Mouse (Mus musculus): ENCODE data around the gene Cnp. TPM values are rescaled to one million over a fixed set of nuclear protein-coding genes. Genes with fewer than 3 reads are reported as not detected.

The Cnp gene
- polyA plus RNA-seq, 1 experiment from 2014 or later, result 23.7 TPM

DNA sequence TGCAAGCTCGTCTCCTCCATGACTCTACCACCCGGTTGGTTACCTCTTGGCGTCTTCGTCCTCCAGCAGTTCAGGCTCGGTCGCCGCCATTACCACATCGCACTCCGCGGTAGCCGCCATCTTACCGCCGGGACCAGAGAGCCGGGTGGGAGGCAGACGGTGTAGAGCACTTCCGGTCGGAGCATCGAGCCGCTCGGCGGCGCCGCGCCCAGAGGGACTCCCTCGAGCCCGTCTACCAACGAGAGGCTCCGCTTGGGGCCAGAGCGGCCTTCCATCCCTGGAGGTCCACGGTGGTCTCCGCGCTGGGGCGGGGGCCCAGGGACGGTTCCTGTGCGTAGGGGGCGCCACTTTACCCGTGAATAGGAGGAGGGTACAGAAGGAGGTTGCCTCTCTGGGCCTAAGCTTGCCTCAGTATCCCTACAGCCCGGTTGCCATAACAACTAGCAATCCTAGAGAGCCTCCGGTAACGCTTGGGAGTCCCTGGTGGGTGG, 44.8 kb downstream of the Cnp start:
- peak overlapping the region; percentile 77 for H3K4me3 ChIP-seq (replicated peaks; ENCODE audit: low read depth, low read length)
- no peaks in the 10 kb centered on the region for H3K27me3 ChIP-seq (ENCODE audit: insufficient read depth, low read length)
- H3K36me3 ChIP-seq (ENCODE audit: insufficient read depth, low read length), result 0 out of 2 replicates have a peak, but pooled peaks cover 4% of the 10 kb centered on the region
- H3K27ac ChIP-seq, result peak overlapping the region; percentile 93
- no peaks in the 10 kb centered on the region for H3K9me3 ChIP-seq (replicated peaks; ENCODE audit: low read length)
- H3K9ac ChIP-seq (ENCODE audit: low read depth, low read length), result peak overlapping the region; percentile 90
- peaks cover 9% of the 10 kb centered on the region; the same call in 1 of the 2 replicates for H3K4me1 ChIP-seq (replicated peaks; ENCODE audit: insufficient read depth, low read length)
- TF ChIP-seq CTCF (IDR thresholded peaks at IDR 0.05; ENCODE audit: low read depth), result peak; percentile 65
- under 1% methylated on average over 40 of the region's 40 CpGs for WGBS
- ATAC-seq (replicated peaks; ENCODE audit: low FRiP score, low read depth), result peak; percentile 93
- peak overlapping the region; percentile 87 for H3K4me2 ChIP-seq (ENCODE audit: low read length)
- DNase-seq (ENCODE audit: low spot score), result peak; percentile 97

DNA sequence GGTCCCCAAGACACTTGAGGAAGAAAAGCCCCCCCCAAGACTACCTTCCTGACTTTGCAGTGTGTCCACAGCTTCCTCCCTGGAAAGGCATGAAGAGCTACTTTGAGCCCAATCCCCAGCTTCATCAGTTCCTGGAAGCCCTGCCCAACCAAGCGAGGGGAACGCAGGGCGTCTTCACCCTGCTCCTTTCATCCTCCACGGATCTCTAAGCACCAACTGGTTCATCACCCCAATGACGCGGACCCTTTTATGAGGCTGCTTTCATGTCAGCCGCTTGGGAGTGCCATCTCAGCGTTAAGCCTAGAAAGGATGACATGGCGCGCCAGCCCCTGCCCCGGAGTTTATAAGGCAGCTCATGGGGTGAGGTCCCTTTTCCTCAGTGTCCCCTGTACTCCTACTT, 45.3 kb downstream of the Cnp start, which contains the start of gene Dnajc7:
TSS of gene Dnajc7 (minus strand) at position 187 of the 400 bp plus-strand sequence.
- H3K9me3 ChIP-seq (replicated peaks; ENCODE audit: low read length), result no peaks in the 10 kb centered on the region
- peak within 1 kb of the TSS; percentile 77 for H3K4me3 ChIP-seq (replicated peaks; ENCODE audit: low read depth, low read length)
- peak within 1 kb of the TSS; percentile 90 for H3K9ac ChIP-seq (ENCODE audit: low read depth, low read length)
- H3K27ac ChIP-seq, result peak within 1 kb of the TSS; percentile 93
- no peak for TF ChIP-seq CTCF (IDR thresholded peaks at IDR 0.05; ENCODE audit: low read depth)
- H3K27me3 ChIP-seq (ENCODE audit: insufficient read depth, low read length), result no peaks in the 10 kb centered on the region
- ATAC-seq (replicated peaks; ENCODE audit: low FRiP score, low read depth), result no peak
- H3K4me2 ChIP-seq (ENCODE audit: low read length), result peak within 1 kb of the TSS; percentile 87
- no peak for DNase-seq (ENCODE audit: low spot score)
- H3K4me1 ChIP-seq (replicated peaks; ENCODE audit: insufficient read depth, low read length), result peaks cover 9% of the 10 kb centered on the region; the same call in 1 of the 2 replicates
- under 1% methylated on average over 11 of the region's 11 CpGs for WGBS
- 0 out of 2 replicates have a peak, but pooled peaks cover 4% of the 10 kb centered on the region for H3K36me3 ChIP-seq (ENCODE audit: insufficient read depth, low read length)

DNA sequence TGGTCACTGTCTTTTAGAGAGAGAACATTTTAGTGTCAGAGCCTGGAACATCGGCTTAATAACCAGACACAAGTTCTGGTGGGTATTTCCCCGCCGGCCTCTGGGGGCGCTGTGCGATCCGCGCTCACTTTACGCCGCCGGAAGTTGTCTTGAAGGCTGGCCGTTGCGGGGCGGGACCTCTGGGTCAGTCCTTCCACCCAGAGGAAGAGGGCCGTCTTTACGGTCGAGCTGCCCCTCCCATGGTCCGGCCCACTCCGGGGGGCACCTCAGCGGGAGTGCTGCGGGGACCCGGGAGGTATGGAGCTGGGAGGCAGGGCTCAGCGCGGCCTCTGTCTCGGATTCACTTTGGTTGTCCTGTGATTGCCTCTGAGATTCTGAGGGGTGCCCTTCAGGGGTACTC, 48.0 kb downstream of the Cnp start:
- WGBS, result 1% methylated on average over 24 of the region's 24 CpGs
- no peaks in the 10 kb centered on the region for H3K9me3 ChIP-seq (replicated peaks; ENCODE audit: low read length)
- H3K27me3 ChIP-seq (ENCODE audit: insufficient read depth, low read length), result no peaks in the 10 kb centered on the region
- peak overlapping the region; percentile 73 for H3K9ac ChIP-seq (ENCODE audit: low read depth, low read length)
- peak overlapping the region; percentile 68 for H3K4me3 ChIP-seq (replicated peaks; ENCODE audit: low read depth, low read length)
- peak overlapping the region; percentile 85 for H3K27ac ChIP-seq
- H3K36me3 ChIP-seq (ENCODE audit: insufficient read depth, low read length), result 0 out of 2 replicates have a peak, but pooled peaks cover 5% of the 10 kb centered on the region
- peak; percentile 95 for TF ChIP-seq CTCF (IDR thresholded peaks at IDR 0.05; ENCODE audit: low read depth)
- H3K4me2 ChIP-seq (ENCODE audit: low read length), result peak overlapping the region; percentile 57
- peaks cover 7% of the 10 kb centered on the region; the same call in 1 of the 2 replicates for H3K4me1 ChIP-seq (replicated peaks; ENCODE audit: insufficient read depth, low read length)
- ATAC-seq (replicated peaks; ENCODE audit: low FRiP score, low read depth) (peak; percentile 79), DNase-seq (ENCODE audit: low spot score) (peak; percentile 98)

DNA sequence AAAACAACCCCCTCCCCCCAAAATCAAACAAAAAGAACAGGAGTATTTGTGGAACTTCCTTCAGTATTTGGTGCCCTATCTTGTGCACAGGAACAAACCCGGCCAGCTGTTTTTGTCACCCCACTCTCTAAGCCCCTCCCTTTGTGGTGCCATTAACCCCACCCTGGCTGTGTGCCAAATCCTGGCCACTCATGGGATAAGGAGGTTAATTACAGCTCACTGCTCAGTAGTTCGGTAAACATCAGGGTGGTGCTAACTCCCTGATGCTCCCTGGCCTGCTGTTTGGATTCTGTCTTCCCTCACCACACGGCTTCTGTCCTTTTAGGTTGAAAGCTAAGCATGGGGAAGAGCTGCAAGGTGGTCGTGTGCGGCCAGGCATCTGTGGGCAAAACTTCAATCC, 49.2 kb downstream of the Cnp start:
- ATAC-seq (replicated peaks; ENCODE audit: low FRiP score, low read depth) (no peak), DNase-seq (ENCODE audit: low spot score) (peak; percentile 48)
- Histone ChIP-seq H3K4me2 (ENCODE audit: low read length) (peak overlapping the region; percentile 57), H3K36me3 (ENCODE audit: insufficient read depth, low read length) (0 out of 2 replicates have a peak, but pooled peaks cover 5% of the 10 kb centered on the region), H3K27ac (no peak overlapping the region), H3K4me3 (replicated peaks; ENCODE audit: low read depth, low read length) (peak overlapping the region; percentile 68; the same call in 1 of the 2 replicates), H3K9me3 (replicated peaks; ENCODE audit: low read length) (no peaks in the 10 kb centered on the region), H3K27me3 (ENCODE audit: insufficient read depth, low read length) (no peaks in the 10 kb centered on the region), H3K4me1 (replicated peaks; ENCODE audit: insufficient read depth, low read length) (no peaks in the 10 kb centered on the region; the same call in 1 of the 2 replicates), H3K9ac (ENCODE audit: low read depth, low read length) (peak overlapping the region; percentile 2; the same call in 1 of the 2 replicates)
- WGBS, result 27% methylated on average over 5 of the region's 5 CpGs
- no peak for TF ChIP-seq CTCF (IDR thresholded peaks at IDR 0.05; ENCODE audit: low read depth)

DNA sequence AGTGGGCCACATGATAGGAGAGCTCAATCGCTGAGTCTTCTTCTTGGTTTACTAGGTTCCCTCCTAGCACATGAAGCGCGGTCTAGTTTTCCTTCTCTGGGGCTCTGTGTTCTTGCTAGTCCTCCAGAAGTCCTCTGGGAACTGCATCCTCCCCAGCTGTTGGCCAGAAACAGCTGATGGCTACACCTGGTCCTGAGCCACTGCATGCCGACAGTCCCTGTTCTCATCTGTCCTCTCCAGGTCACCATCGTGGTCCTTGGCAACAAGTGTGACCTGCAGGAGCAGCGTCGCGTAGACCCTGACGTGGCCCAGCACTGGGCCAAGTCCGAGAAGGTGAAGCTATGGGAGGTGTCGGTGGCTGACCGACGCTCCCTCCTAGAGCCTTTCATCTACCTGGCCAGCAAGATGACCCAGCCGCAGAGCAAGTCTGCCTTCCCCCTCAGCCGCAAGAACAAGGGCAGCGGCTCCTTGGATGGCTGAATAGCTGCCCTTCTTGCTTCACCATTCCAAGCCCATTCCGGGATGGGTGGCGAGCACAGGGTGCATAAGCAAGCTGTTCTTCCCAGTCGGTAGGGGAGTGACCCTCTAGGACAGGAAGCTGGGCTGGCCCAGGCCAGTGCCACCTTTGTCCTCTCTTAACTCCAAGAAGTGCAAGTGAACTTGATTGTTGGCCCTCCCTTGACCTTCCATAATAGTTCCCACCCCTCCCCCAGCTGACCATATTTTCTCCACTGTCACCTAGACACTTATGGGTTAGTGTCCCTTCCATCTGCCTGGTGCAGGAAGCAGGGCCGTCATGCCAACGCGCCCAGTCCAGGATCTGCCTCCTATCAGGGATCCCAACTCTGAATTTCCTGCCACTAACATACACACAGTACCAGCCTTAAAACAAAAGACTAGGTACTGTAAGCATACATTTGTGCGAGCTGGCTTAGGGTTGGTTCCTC, 51.3 kb downstream of the Cnp start:
- ATAC-seq (replicated peaks; ENCODE audit: low FRiP score, low read depth) (no peak), DNase-seq (ENCODE audit: low spot score) (no peak)
- H3K4me3 ChIP-seq (replicated peaks; ENCODE audit: low read depth, low read length), result no peak overlapping the region
- no peaks in the 10 kb centered on the region for H3K9me3 ChIP-seq (replicated peaks; ENCODE audit: low read length)
- no peak for TF ChIP-seq CTCF (IDR thresholded peaks at IDR 0.05; ENCODE audit: low read depth)
- 87% methylated on average over 23 of the region's 23 CpGs for WGBS
- 0 out of 2 replicates have a peak, but pooled peaks cover 5% of the 10 kb centered on the region for H3K36me3 ChIP-seq (ENCODE audit: insufficient read depth, low read length)
- H3K27me3 ChIP-seq (ENCODE audit: insufficient read depth, low read length), result no peaks in the 10 kb centered on the region; the same call in 1 of the 2 replicates
- no peaks in the 10 kb centered on the region; the same call in 1 of the 2 replicates for H3K4me1 ChIP-seq (replicated peaks; ENCODE audit: insufficient read depth, low read length)
- no peak overlapping the region for H3K27ac ChIP-seq
- H3K9ac ChIP-seq (ENCODE audit: low read depth, low read length), result no peak overlapping the region
- no peak overlapping the region for H3K4me2 ChIP-seq (ENCODE audit: low read length)

DNA sequence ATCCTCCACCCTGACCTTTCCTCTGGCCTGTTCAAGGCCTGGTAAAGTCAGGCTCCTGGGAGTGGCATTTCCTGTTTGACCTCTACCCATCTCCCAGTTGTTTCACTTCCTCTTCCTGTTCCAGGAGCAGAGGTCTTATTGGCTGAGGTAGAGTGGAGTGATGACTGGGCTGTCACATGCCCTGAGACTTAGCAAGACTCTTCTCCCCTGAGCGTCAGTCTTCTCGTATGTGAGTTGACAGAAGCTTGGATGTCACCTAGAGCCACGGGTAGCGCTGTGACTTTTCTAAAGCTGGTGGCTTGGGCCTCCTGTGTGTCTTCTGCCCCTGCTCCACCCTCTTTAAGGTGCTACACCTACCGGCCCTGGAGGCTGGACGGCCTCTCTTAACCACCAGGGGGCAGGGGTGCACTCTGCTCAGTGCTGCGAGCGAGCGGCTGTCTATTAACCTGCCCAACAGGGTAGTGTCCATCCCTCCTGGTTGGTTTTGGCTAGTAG, 52.0 kb downstream of the Cnp start:
- no peaks in the 10 kb centered on the region for H3K9me3 ChIP-seq (replicated peaks; ENCODE audit: low read length)
- peak; percentile 81 for DNase-seq (ENCODE audit: low spot score)
- no peaks in the 10 kb centered on the region; the same call in 1 of the 2 replicates for H3K27me3 ChIP-seq (ENCODE audit: insufficient read depth, low read length)
- no peak overlapping the region for H3K4me2 ChIP-seq (ENCODE audit: low read length)
- H3K4me1 ChIP-seq (replicated peaks; ENCODE audit: insufficient read depth, low read length), result no peaks in the 10 kb centered on the region; the same call in 1 of the 2 replicates
- TF ChIP-seq CTCF (IDR thresholded peaks at IDR 0.05; ENCODE audit: low read depth), result peak; percentile 92
- no peak overlapping the region for H3K27ac ChIP-seq
- H3K4me3 ChIP-seq (replicated peaks; ENCODE audit: low read depth, low read length), result no peak overlapping the region
- no peak overlapping the region for H3K9ac ChIP-seq (ENCODE audit: low read depth, low read length)
- ATAC-seq (replicated peaks; ENCODE audit: low FRiP score, low read depth), result peak; percentile 71
- H3K36me3 ChIP-seq (ENCODE audit: insufficient read depth, low read length), result 0 out of 2 replicates have a peak, but pooled peaks cover 5% of the 10 kb centered on the region
- 20% methylated on average over 9 of the region's 9 CpGs for WGBS

Measured in kidney, postnatal 0 days (tissue).